Mouse (Mus musculus) bone marrow, adult 2 months (tissue): ENCODE results near the gene Spire2. TPM values are rescaled to one million over a fixed set of nuclear protein-coding genes. Genes with fewer than 3 reads are reported as not detected.

Experiments used
- H3K27ac ChIP-seq: fragments of 200-500 bp; 2 replicates; pipeline ENCODE4 v1.5.1; 2012; ENCODE audit warnings: low read depth, mild to moderate bottlenecking, control low read depth, inconsistent platforms, low read length; ENCODE audit not compliant: control insufficient read depth, poor library complexity, insufficient read depth
- H3K4me1 ChIP-seq: fragments of 200-500 bp; 2 replicates; pipeline ENCODE4 v1.6.1; 2011; ENCODE audit warnings: low read length; ENCODE audit not compliant: control insufficient read depth, insufficient read depth
- H3K4me3 ChIP-seq: fragments of 200-500 bp; replicated peaks from 2 replicates; pipeline ENCODE3; 2011; ENCODE audit warnings: mild to moderate bottlenecking, low read depth, low read length, control low read depth; ENCODE audit not compliant: control insufficient read depth
- CTCF ChIP-seq: fragments of 200-500 bp; IDR thresholded peaks from 2 replicates; pipeline ENCODE4 v1.5.1; 2011; ENCODE audit warnings: low read length, control low read depth; ENCODE audit not compliant: control insufficient read depth, insufficient read depth
- POLR2A ChIP-seq: fragments of 200-500 bp; IDR thresholded peaks from 2 replicates; pipeline ENCODE4 v1.6.1; 2011; ENCODE audit warnings: low read depth, mild to moderate bottlenecking, control low read depth, low read length, borderline replicate concordance; ENCODE audit not compliant: control insufficient read depth
- WGBS: fragments of 180-500 bp; shearing (Covaris S2); methylation state at CpG from one replicate; pipeline ENCODE4 v1.1.7; 2018; 5-methylcytosine and 5-hydroxymethylcytosine counted together
- polyA plus RNA-seq: library from polyadenylated mRNA; stranded (reverse); fragments of >200 nt; gene quantifications from 2 replicates; pipeline ENCODE4 v1.2.4, GENCODE M21; 2011; ENCODE audit warnings: low replicate concordance; ENCODE audit not compliant: missing spikeins, insufficient read depth, insufficient read length

The Spire2 gene
- polyA plus RNA-seq, 1 experiment, result 1.5 TPM

DNA sequence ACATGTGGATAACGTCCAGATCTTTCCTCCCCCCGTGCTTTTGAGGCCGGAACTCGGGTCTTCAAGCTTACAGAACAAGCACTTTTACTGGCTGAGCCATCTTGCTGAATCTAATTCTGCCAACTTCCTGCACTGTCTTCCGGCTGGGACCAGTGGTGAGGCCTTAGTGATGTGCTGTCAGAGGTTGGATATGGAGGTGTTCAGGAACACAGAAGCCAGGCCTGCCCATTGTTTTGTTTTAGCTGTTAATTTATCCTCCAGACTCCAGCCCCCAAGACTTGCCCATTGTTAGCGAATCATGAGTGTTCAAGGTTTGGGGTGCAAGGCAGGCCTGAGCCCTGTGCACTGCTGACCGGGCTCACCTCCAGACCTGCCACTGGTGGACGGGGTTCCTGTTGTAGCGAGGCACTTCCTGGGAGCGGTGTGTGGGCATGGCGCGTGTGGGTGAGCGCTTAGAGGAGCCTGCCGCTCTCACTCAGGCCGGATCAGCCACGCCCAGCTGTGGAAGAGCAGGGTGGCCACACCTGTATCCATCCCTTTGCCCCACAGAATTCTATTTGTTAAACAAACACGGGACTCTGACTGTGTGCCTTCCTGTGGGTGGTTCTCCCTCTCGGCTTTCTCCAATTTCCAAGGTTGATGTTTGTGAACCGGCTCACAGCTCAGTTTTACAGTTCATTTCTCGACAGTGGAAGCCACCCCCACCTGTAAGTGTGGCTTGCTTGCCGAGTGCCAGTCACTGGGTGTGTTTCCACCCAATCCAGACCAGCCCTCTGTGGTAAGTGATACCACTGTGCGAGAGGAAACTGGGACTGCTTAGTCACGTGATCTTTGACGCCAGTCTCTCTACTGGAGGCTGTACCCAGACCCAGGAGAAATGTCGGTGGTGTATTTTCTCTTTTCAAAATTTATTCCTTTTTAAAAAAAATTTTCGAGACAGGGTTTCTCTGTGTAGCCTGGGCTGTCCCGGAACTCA is 8.8 kb downstream of the Spire2 start:
- no peak overlapping the region for H3K4me3 ChIP-seq
- peaks cover 1% of the 10 kb centered on the region for H3K4me1 ChIP-seq
- 58% methylated on average over 27 of the region's 27 CpGs for WGBS
- H3K27ac ChIP-seq, result no peak overlapping the region
- TF ChIP-seq CTCF (no peak), POLR2A (no peak)

GRCm38 (mm10) chr8:123342253-123342652 is 9.7 kb downstream of the Spire2 start:
- WGBS, result 26% methylated on average over 8 of the region's 8 CpGs
- Histone ChIP-seq H3K27ac (no peak overlapping the region), H3K4me3 (no peak overlapping the region), H3K4me1 (peaks cover 1% of the 10 kb centered on the region)
- no peak for TF ChIP-seq POLR2A
- TF ChIP-seq CTCF, result no peak

DNA sequence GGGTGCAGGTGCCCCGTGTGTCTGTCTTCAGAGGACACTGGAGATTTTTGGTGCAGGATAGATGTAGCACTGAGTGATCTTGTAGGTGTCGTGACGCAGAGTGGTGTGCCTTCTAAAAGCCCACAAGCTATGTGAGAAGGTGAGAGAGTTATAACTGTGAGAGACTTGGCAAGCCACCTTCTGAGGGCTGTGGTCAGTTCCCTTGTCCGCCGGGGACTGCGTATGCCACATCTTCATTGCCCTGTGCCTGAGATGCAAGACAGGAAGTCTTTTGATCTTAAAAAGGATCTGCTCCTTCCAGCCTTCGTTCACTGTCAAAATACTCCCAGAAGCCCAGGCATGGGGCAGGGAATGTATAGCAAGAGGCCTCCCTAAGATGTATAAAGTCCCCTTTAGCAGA is 10.4 kb downstream of the Spire2 start:
- Histone ChIP-seq H3K4me3 (no peak overlapping the region), H3K4me1 (peaks cover 1% of the 10 kb centered on the region), H3K27ac (no peak overlapping the region)
- TF ChIP-seq POLR2A (no peak), CTCF (no peak)
- 21% methylated on average over 7 of the region's 7 CpGs for WGBS

DNA sequence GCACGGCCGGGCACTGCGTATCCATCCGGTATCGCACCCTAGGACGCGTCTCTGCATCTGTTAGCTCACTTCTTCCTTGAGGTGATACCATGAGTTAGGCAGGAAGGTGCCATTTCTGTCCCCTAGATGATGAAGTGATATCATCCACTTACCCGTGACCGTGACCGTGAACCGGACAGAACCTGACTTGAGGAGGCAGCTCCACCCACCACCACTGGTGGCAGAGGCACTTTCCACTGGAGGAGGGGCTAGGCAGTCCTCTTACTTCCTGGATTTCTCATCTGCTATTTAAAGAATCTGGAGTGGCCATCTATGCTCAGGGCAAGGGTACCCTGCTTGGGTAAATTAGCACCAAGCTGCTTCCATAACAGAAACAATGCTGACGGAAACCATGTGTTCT is 10.9 kb downstream of the Spire2 start:
- 73% methylated on average over 12 of the region's 12 CpGs for WGBS
- Histone ChIP-seq H3K4me1 (peaks cover 1% of the 10 kb centered on the region), H3K27ac (no peak overlapping the region), H3K4me3 (no peak overlapping the region)
- TF ChIP-seq POLR2A, result no peak
- TF ChIP-seq CTCF, result no peak

DNA sequence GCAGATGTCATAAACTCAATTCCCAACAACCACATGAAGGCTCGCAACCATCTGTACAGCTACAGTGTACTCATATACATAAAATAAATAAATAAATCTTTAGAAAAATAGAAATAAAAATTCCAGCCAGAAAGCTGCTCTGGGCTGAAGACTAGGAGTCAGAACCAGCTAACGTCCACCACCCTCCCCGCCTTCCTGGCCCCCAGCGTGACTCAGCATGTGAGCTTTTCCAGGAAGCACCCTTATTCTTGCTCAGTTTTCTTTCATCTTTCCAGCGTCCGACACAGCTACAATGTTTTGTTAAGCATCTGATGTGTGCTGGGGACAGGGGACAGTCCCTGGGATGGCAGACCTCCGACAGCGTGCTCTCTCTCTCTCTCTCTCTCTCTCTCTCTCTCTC is 12.6 kb downstream of the Spire2 start:
- no peak overlapping the region for H3K27ac ChIP-seq
- WGBS, result 77% methylated on average over 8 of the region's 8 CpGs
- peaks cover 1% of the 10 kb centered on the region for H3K4me1 ChIP-seq
- H3K4me3 ChIP-seq, result no peak overlapping the region
- TF ChIP-seq POLR2A (no peak), CTCF (no peak)

DNA sequence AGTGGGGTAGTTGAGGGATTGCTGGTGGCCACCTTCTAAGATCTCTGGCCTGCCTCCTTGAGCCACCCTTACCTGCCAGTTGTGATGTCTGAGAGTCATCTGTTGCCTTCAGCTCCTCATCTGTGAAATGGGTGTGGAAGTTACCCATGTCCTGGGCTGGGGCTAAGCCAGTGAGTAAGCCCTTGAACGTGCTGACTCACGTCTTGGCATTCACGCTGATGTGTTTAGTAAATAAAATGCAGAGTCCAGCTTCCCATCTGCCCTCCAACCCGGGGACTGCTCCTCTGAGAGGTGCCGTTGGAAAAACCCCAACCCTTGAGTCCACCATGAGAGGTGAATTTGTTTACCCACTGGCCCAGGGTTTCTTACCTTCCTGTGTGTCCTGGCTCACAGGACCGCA is 13.3 kb downstream of the Spire2 start:
- TF ChIP-seq POLR2A (no peak), CTCF (no peak)
- 82% methylated on average over 6 of the region's 6 CpGs for WGBS
- Histone ChIP-seq H3K4me3 (no peak overlapping the region), H3K27ac (no peak overlapping the region), H3K4me1 (peaks cover 1% of the 10 kb centered on the region)

DNA sequence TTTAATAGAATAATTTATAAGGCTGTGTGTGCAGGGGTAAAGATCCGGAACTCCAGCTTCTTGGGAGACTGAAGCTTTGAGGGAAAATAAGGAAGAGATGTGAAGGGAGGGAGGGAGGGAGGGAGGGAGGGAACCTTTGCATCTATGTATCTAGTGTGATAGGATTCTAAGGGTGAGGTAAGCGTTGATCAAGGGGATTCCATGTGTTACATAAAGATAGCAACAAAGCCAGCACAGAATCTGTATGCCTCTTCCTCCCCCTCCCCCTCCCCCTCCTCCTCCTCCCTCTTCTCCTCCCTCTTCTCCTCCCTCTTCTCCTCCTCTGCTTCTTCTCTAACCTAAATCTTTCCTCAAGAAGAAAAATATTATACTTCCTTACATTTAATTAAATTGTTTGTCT is 14.8 kb downstream of the Spire2 start:
- WGBS, result 67% methylated on average over 2 of the region's 2 CpGs
- Histone ChIP-seq H3K4me1 (no peaks in the 10 kb centered on the region; the same call in 1 of the 2 replicates), H3K27ac (no peak overlapping the region), H3K4me3 (no peak overlapping the region)
- TF ChIP-seq POLR2A (no peak), CTCF (no peak)

- WGBS, result 76% methylated on average over 9 of the region's 9 CpGs
- no peak overlapping the region for H3K27ac ChIP-seq
- H3K4me3 ChIP-seq, result no peak overlapping the region
- TF ChIP-seq CTCF, result no peak
- TF ChIP-seq POLR2A, result no peak
- no peaks in the 10 kb centered on the region; the same call in 1 of the 2 replicates for H3K4me1 ChIP-seq
Observed at GRCm38 (mm10) chr8:123348237-123348843, 15.8 kb downstream of the Spire2 start.

GRCm38 (mm10) chr8:123349073-123349472 is 16.6 kb downstream of the Spire2 start:
- Histone ChIP-seq H3K4me3 (no peak overlapping the region), H3K4me1 (no peaks in the 10 kb centered on the region), H3K27ac (no peak overlapping the region)
- TF ChIP-seq POLR2A (no peak), CTCF (no peak)
- WGBS, result 88% methylated on average over 4 of the region's 4 CpGs
